Mouse (Mus musculus) heart, adult 2 months (tissue): ENCODE results near the gene Slc52a3.

ENCODE experiments used
- CTCF ChIP-seq: fragments of 200-600 bp; IDR thresholded peaks from 2 replicates; pipeline ENCODE4 v1.8.1; 2022; ENCODE audit warnings: antibody characterized with exemption, mild to moderate bottlenecking, moderate library complexity
- EP300 ChIP-seq: fragments of 200-500 bp; IDR thresholded peaks from 2 replicates; pipeline ENCODE4 v1.6.1; 2011; ENCODE audit warnings: low read depth, low read length, control low read depth; ENCODE audit not compliant: insufficient read depth
- POLR2A ChIP-seq: fragments of 200-500 bp; IDR thresholded peaks from 2 replicates; pipeline ENCODE4 v1.6.1; 2011; ENCODE audit warnings: mild to moderate bottlenecking, low read depth, low read length, control low read depth; ENCODE audit not compliant: insufficient read depth

DNA sequence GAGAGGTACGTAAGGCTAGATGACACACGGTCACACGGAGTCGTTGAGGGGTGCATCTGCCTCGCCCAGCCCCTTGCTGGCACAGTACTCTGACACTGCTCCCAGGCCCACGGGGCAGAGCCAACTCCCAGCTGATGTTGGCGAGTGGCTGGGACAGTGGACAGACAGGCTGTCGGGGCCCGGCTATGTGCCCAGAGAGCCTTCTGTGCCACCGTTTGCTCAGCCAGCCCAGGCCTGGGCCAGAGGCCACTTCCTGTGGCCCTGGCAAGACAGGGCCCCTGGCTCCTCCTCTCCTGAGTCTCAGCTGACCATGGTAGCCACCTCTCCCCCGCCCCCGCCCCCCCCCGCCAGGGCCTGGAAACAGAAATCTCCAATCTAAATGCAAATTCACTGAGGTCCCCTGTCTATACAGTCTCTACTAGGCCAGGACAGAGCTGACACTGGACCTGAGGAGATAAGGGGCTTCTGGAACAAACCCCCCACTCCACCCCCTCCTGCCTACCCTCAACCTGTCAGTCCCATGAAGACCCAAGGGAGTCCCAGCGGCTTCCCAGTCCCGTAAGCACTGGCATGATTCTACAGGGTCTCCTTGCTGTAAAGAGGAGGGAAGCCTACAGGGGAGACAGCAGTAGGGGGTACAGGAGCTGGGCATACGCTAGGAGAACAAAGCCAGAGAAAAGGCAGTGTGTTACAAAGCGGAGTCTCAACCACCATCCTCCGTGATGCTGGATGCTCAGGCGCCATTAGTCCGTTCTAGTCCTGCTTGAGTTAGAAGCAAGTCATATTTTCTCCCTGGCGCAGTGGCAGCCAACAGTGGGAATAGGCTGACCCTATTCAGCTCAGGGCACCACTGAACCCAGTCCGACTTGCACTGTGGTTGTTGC lies 60.3 kb downstream of the Slc52a3 start:
- TF ChIP-seq CTCF (no peak), POLR2A (no peak), EP300 (no peak)
